Mouse (Mus musculus): ENCODE measurements around the gene Nelfb. TPM values are rescaled to one million over a fixed set of nuclear protein-coding genes. Genes with fewer than 3 reads are reported as not detected.
A peak's percentile ranks its signal among the peaks of the same experiment; 100 is the strongest.

Nelfb gene
- polyA plus RNA-seq, 1 experiment from 2014 or later: 116 TPM

GRCm38 (mm10) chr2:25183336-25183735 is 28.0 kb downstream of the Nelfb start:
- H3K27me3 ChIP-seq (ENCODE audit: control insufficient read depth, insufficient read depth, low read depth, low read length): no peaks in the 10 kb centered on the region; the same call in 1 of the 2 replicates
- H3K27ac ChIP-seq (ENCODE audit: low read length): no peak overlapping the region
- no peaks in the 10 kb centered on the region for H3K36me3 ChIP-seq (ENCODE audit: control insufficient read depth, insufficient read depth, low read length)
- peak overlapping the region; percentile 67 for H3K4me2 ChIP-seq (ENCODE audit: low read length)
- no peaks in the 10 kb centered on the region for H3K9me3 ChIP-seq (replicated peaks; ENCODE audit: control insufficient read depth, low read length, poor library complexity, severe bottlenecking)
- peaks cover 23% of the 10 kb centered on the region for H3K4me1 ChIP-seq (ENCODE audit: control insufficient read depth, insufficient read depth, low read length)
- H3K4me3 ChIP-seq (ENCODE audit: low read depth, low read length): no peak overlapping the region; the same call in 1 of the 2 replicates
- 42% methylated on average over 2 of the region's 2 CpGs for WGBS
- no peak for ATAC-seq
- H3K9ac ChIP-seq (ENCODE audit: low read depth, low read length): no peak overlapping the region

- no peaks in the 10 kb centered on the region; the same call in 1 of the 2 replicates for H3K27me3 ChIP-seq (ENCODE audit: control insufficient read depth, insufficient read depth, low read depth, low read length)
- peak overlapping the region; percentile 69 for H3K4me3 ChIP-seq (ENCODE audit: low read depth, low read length)
- peak overlapping the region; percentile 67 for H3K4me2 ChIP-seq (ENCODE audit: low read length)
- no peaks in the 10 kb centered on the region for H3K9me3 ChIP-seq (replicated peaks; ENCODE audit: control insufficient read depth, low read length, poor library complexity, severe bottlenecking)
- no peak for ATAC-seq
- H3K4me1 ChIP-seq (ENCODE audit: control insufficient read depth, insufficient read depth, low read length): peaks cover 30% of the 10 kb centered on the region
- peak overlapping the region; percentile 26; the same call in 1 of the 2 replicates for H3K27ac ChIP-seq (ENCODE audit: low read length)
- no peaks in the 10 kb centered on the region for H3K36me3 ChIP-seq (ENCODE audit: control insufficient read depth, insufficient read depth, low read length)
- peak overlapping the region; percentile 47; the same call in 1 of the 2 replicates for H3K9ac ChIP-seq (ENCODE audit: low read depth, low read length)
- 6% methylated on average over 6 of the region's 6 CpGs for WGBS
Measured at GRCm38 (mm10) chr2:25182664-25183063, 28.6 kb downstream of the Nelfb start.

DNA sequence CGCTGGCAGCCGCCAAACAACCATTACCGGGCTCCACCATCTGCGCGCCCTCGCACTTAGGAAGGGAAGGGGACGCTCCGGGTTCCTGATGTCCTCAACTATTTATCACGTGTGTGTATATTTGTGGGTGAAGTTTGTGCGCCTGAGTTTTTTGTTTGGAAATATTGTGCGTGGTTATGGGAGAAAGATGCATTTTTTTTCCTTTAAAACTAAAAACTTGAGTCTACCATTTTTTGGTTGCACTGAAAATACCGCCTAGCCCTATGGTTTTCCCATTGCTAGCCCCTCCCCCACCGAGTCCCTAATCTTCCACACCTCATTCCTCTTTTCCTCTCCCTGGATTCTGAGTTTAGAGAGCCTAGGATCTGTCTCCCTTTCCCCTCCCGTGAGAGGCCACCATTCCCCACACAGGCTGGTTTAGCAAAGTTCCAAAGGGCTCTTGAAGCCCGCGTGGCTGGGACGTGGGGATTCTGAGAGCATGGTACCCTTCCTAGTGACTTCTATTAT is 29.3 kb downstream of the Nelfb start:
- peak overlapping the region; percentile 79 for H3K27ac ChIP-seq (ENCODE audit: low read length)
- H3K36me3 ChIP-seq (ENCODE audit: control insufficient read depth, insufficient read depth, low read length): no peaks in the 10 kb centered on the region
- H3K9me3 ChIP-seq (replicated peaks; ENCODE audit: control insufficient read depth, low read length, poor library complexity, severe bottlenecking): no peaks in the 10 kb centered on the region
- H3K4me1 ChIP-seq (ENCODE audit: control insufficient read depth, insufficient read depth, low read length): peaks cover 34% of the 10 kb centered on the region
- peak overlapping the region; percentile 69 for H3K4me3 ChIP-seq (ENCODE audit: low read depth, low read length)
- peak overlapping the region; percentile 74 for H3K9ac ChIP-seq (ENCODE audit: low read depth, low read length)
- H3K4me2 ChIP-seq (ENCODE audit: low read length): peak overlapping the region; percentile 67
- no peaks in the 10 kb centered on the region; the same call in 1 of the 2 replicates for H3K27me3 ChIP-seq (ENCODE audit: control insufficient read depth, insufficient read depth, low read depth, low read length)
- ATAC-seq: no peak
- under 1% methylated on average over 17 of the region's 17 CpGs for WGBS

DNA sequence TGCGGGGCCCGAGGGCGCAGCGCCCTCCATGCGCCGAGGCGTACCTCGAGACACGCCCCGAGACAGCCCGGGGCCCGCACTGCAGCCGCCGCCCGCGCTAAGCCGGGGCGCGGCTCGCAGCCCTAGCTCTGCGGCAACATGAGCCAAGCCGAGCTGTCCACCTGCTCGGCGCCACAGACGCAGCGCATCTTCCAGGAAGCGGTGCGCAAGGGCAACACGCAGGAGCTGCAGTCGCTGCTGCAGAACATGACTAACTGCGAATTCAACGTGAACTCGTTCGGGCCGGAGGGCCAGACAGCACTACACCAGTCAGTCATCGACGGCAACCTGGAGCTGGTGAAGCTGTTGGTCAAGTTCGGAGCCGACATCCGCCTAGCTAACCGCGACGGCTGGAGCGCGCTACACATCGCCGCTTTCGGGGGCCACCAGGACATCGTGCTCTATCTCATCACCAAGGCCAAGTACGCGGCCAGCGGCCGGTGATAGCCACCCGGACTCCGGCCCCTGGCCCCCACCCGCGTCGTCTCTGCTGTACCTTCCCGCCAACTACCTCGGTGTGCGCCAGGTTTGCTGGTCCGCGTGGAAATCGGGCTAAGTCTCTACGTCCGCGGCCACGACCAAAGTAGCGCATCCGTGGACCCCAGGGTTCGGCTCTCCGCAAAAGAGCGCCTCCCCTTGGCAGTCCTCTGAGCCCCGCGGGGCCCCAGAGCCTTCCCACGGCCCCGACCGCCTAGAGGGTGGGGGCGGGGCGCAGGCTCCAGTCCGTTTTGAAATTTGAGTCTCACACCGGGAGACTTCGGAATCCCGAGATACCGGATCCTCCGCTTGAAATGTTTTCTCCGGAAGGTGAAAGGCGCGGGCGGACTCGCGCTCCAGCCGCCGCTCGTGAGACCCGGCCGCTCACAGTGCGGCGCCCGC is 30.1 kb downstream of the Nelfb start:
- Histone ChIP-seq H3K9ac (ENCODE audit: low read depth, low read length) (peak overlapping the region; percentile 74), H3K27ac (ENCODE audit: low read length) (peak overlapping the region; percentile 79), H3K4me3 (ENCODE audit: low read depth, low read length) (peak overlapping the region; percentile 69), H3K4me2 (ENCODE audit: low read length) (peak overlapping the region; percentile 67), H3K27me3 (ENCODE audit: control insufficient read depth, insufficient read depth, low read depth, low read length) (no peaks in the 10 kb centered on the region; the same call in 1 of the 2 replicates), H3K9me3 (replicated peaks; ENCODE audit: control insufficient read depth, low read length, poor library complexity, severe bottlenecking) (no peaks in the 10 kb centered on the region), H3K36me3 (ENCODE audit: control insufficient read depth, insufficient read depth, low read length) (no peaks in the 10 kb centered on the region), H3K4me1 (ENCODE audit: control insufficient read depth, insufficient read depth, low read length) (peaks cover 38% of the 10 kb centered on the region)
- WGBS: under 1% methylated on average over 100 of the region's 100 CpGs
- peak; percentile 49 for ATAC-seq

DNA sequence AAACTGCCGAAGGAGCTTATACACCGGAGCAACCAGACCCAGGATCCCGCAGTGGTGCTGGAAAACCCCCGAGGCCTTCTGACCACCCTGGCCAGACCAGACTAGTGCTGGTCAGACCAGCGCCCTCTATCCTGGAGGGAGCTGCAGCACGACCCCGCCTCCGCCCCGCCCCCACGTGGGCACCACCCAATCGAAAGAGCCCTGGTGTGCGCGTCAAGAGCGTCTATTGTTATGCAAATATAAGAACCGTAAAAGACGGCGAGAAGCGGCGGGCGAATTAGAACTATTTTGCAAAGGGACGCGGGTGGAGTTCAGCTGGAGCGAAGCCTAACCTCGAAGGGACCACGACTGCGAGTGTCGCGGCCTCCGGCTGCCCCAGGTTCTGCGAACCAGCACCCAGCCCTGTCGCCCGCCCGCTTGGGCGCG is 30.8 kb downstream of the Nelfb start, which contains the start of gene Nrarp:
Gene Nrarp, plus strand, starts transcription at position 281 of the 426 bp plus-strand sequence.
- H3K27ac ChIP-seq (ENCODE audit: low read length): peak within 1 kb of the TSS; percentile 79
- under 1% methylated on average over 35 of the region's 35 CpGs for WGBS
- peak within 1 kb of the TSS; percentile 74 for H3K9ac ChIP-seq (ENCODE audit: low read depth, low read length)
- peaks cover 35% of the 10 kb centered on the region for H3K4me1 ChIP-seq (ENCODE audit: control insufficient read depth, insufficient read depth, low read length)
- H3K4me2 ChIP-seq (ENCODE audit: low read length): peak within 1 kb of the TSS; percentile 67
- ATAC-seq: peak; percentile 90
- peak within 1 kb of the TSS; percentile 69 for H3K4me3 ChIP-seq (ENCODE audit: low read depth, low read length)
- no peaks in the 10 kb centered on the region for H3K9me3 ChIP-seq (replicated peaks; ENCODE audit: control insufficient read depth, low read length, poor library complexity, severe bottlenecking)
- H3K36me3 ChIP-seq (ENCODE audit: control insufficient read depth, insufficient read depth, low read length): no peaks in the 10 kb centered on the region
- no peaks in the 10 kb centered on the region; the same call in 1 of the 2 replicates for H3K27me3 ChIP-seq (ENCODE audit: control insufficient read depth, insufficient read depth, low read depth, low read length)

DNA sequence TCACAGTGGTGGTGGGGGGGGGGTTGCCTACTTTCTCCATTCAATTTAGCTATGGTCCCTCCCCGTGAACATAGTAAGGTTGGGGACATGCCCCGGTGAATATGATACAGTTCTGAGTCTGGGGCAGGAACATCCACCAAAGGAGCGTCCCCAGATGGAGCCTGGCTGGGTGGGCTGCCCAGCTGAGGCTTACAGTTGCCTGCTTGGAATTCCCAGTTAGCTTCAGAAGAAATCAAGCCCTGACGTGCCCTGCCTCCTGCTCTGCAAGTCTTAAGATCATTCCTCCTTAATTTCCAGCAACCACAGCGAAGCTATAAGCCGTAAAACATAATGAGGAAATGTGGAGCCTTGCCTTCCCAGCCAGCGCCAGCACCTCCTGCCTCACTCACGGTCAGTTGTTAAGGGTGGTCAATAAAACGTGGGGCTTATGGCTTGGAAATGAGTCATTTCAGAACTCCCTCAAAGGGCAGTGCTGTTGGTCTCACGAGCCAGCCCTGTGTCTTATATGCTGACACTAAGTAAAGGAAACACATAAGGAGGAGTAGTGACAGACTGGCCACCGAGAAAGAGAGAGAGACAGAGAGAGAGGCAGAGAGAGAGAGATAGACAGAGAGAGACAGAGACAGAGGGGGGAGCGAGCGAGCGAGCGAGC is 31.6 kb downstream of the Nelfb start:
- peak overlapping the region; percentile 67 for H3K4me2 ChIP-seq (ENCODE audit: low read length)
- H3K9ac ChIP-seq (ENCODE audit: low read depth, low read length): no peak overlapping the region
- peak overlapping the region; percentile 69 for H3K4me3 ChIP-seq (ENCODE audit: low read depth, low read length)
- no peaks in the 10 kb centered on the region; the same call in 1 of the 2 replicates for H3K27me3 ChIP-seq (ENCODE audit: control insufficient read depth, insufficient read depth, low read depth, low read length)
- H3K9me3 ChIP-seq (replicated peaks; ENCODE audit: control insufficient read depth, low read length, poor library complexity, severe bottlenecking): no peaks in the 10 kb centered on the region
- H3K27ac ChIP-seq (ENCODE audit: low read length): peak overlapping the region; percentile 73
- H3K36me3 ChIP-seq (ENCODE audit: control insufficient read depth, insufficient read depth, low read length): no peaks in the 10 kb centered on the region
- ATAC-seq: no peak
- peaks cover 32% of the 10 kb centered on the region for H3K4me1 ChIP-seq (ENCODE audit: control insufficient read depth, insufficient read depth, low read length)
- 34% methylated on average over 15 of the region's 15 CpGs for WGBS

- no peak overlapping the region for H3K4me3 ChIP-seq (ENCODE audit: low read depth, low read length)
- peak overlapping the region; percentile 75 for H3K27ac ChIP-seq (ENCODE audit: low read length)
- WGBS: 20% methylated on average over 10 of the region's 10 CpGs
- peaks cover 29% of the 10 kb centered on the region for H3K4me1 ChIP-seq (ENCODE audit: control insufficient read depth, insufficient read depth, low read length)
- H3K9ac ChIP-seq (ENCODE audit: low read depth, low read length): peak overlapping the region; percentile 32; the same call in 1 of the 2 replicates
- no peaks in the 10 kb centered on the region for H3K9me3 ChIP-seq (replicated peaks; ENCODE audit: control insufficient read depth, low read length, poor library complexity, severe bottlenecking)
- no peak for ATAC-seq
- no peaks in the 10 kb centered on the region for H3K36me3 ChIP-seq (ENCODE audit: control insufficient read depth, insufficient read depth, low read length)
- no peaks in the 10 kb centered on the region; the same call in 1 of the 2 replicates for H3K27me3 ChIP-seq (ENCODE audit: control insufficient read depth, insufficient read depth, low read depth, low read length)
- peak overlapping the region; percentile 33 for H3K4me2 ChIP-seq (ENCODE audit: low read length)
Measured at GRCm38 (mm10) chr2:25178285-25178972, 32.9 kb downstream of the Nelfb start.

- Histone ChIP-seq H3K27ac (ENCODE audit: low read length) (peak overlapping the region; percentile 83), H3K4me2 (ENCODE audit: low read length) (peak overlapping the region; percentile 33; the same call in 1 of the 2 replicates), H3K9ac (ENCODE audit: low read depth, low read length) (peak overlapping the region; percentile 32), H3K36me3 (ENCODE audit: control insufficient read depth, insufficient read depth, low read length) (no peaks in the 10 kb centered on the region), H3K4me3 (ENCODE audit: low read depth, low read length) (no peak overlapping the region), H3K27me3 (ENCODE audit: control insufficient read depth, insufficient read depth, low read depth, low read length) (no peaks in the 10 kb centered on the region; the same call in 1 of the 2 replicates), H3K9me3 (replicated peaks; ENCODE audit: control insufficient read depth, low read length, poor library complexity, severe bottlenecking) (no peaks in the 10 kb centered on the region), H3K4me1 (ENCODE audit: control insufficient read depth, insufficient read depth, low read length) (peaks cover 28% of the 10 kb centered on the region)
- WGBS: 5% methylated on average over 6 of the region's 6 CpGs
- peak; percentile 37; the same call in 1 of the 2 replicates for ATAC-seq
Measured at GRCm38 (mm10) chr2:25177685-25178084, 33.6 kb downstream of the Nelfb start.
